12 mouse cellular contexts compared by ENCODE assay signal in the genomic region with DNA sequence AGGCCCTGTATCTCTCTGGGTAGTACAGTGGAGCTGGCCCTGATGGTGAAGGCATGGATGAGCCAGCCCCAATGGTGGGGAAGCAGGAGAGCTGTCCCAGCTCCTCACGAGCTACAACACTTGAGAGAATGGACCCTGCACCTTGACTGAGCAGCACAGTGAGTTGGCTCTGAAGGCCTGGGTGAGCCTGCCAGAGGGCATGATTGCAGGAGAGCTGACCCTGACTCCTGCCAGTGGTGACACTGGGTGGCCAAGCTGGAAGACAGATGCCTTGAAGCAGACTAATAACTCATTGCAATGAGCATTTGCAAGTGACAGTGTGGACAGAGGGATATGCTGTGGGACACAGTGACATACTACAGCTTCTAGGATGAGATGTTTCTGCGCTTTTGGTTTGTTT.
DNase-seq lines count a peak whose midpoint lies in the region.
"Had no signal": no experiment of that assay in that cellular context is flagged by ENCODE, and none has a peak within 500 bp of the region (broad histone marks: within the 10 kb centered on the region; RNA-seq: fewer than 3 reads in every experiment).

No protein-coding gene starts in this region.

- peak; percentile 75 for DNase-seq in heart, adult 11 months
- DNase-seq in heart, postnatal 4 days, result no peak
- peak; percentile 11 to 22 for DNase-seq in kidney, postnatal 36 days
- no peak for DNase-seq in kidney, postnatal 4 days
- peak; percentile 77 for DNase-seq in adrenal gland, adult 8-10 months
- DNase-seq in adrenal gland, postnatal 14 days, result peak; percentile 60
- DNase-seq in spleen, postnatal 10 days (ENCODE audit: low spot score in 2 of 2), result no peak
- DNase-seq: cerebellum, adult 18-20 months; cerebellum, postnatal 10 days; forebrain, postnatal 0 days; gastrocnemius, postnatal 14 days; heart, postnatal 36 days had no signal

Comparison
In these comparisons a context has a peak if more than half of its experiments do, and no peak if none do; other contexts are left out.
1. DNase-seq: peak in heart, adult 11 months (single experiment), kidney, postnatal 36 days (2 of 2), adrenal gland, adult 8-10 months (single experiment) and adrenal gland, postnatal 14 days (single experiment); none in heart, postnatal 4 days (single experiment), kidney, postnatal 4 days (0 of 2) and spleen, postnatal 10 days (0 of 2).